Mouse (Mus musculus) ES-CJ7 (cell line): ENCODE results near the gene Hist1h3c.
"Not testable (repeated sequence)": the region's sequence is repeated elsewhere in the genome, so short reads cannot be mapped to it uniquely, and the experiment has no call there.

Experiments
- DNase-seq: peaks from one replicate; pipeline ENCODE4 v3.0.0; 2011; ENCODE audit warnings: low read depth, low spot score

Hist1h3c gene

DNA sequence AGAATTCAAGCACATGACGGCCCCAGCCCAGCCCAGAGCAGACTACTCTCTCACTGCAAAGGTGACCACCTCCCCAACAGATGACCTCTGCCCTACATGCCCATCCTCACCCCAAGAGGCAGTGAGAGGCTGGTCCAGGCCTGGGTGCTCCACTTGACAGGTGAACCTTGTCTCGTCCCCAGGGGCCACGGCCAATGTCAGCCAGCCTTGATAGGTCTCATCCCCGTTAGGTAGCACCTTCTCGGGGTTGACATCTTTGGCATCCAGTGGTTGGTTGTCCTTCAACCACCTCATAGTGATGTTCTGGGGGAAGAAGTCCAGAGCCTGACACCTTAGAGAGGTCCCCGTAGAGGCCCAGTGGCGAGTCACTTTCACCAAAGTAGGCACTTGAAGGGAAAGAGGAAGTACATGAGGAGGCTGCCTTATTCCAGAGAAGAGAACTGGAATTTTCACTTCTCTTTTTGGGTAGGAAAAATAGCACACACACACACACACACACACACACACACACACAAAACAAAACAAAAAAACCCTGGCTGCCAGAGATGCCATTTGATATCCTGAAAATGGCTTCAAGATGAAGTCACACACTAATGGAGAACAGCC is 39.5 kb downstream of the Hist1h3c start:
- DNase-seq = no peak

DNA sequence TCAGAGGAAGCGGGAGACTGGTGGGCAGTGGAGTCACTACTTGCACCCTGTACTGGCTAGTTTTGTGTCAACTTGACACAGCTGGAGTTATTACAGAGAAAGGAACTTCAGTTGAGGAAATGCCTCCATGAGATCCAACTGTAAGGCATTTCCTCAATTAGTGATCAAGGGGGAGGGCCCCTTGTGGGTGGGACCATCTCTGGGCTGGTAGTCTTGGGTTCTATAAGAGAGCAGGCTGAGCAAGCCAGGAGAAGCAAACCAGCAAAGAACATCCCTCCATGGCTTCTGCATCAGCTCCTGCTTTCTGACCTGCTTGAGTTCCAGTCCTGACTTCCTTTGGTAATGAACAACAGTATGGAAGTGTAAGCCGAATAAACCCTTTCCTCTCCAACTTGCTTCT is 42.6 kb downstream of the Hist1h3c start:
- DNase-seq = not testable (repeated sequence)

GRCm38 (mm10) chr13:23702220-23702619 is 43.2 kb downstream of the Hist1h3c start:
- no peak for DNase-seq

DNA sequence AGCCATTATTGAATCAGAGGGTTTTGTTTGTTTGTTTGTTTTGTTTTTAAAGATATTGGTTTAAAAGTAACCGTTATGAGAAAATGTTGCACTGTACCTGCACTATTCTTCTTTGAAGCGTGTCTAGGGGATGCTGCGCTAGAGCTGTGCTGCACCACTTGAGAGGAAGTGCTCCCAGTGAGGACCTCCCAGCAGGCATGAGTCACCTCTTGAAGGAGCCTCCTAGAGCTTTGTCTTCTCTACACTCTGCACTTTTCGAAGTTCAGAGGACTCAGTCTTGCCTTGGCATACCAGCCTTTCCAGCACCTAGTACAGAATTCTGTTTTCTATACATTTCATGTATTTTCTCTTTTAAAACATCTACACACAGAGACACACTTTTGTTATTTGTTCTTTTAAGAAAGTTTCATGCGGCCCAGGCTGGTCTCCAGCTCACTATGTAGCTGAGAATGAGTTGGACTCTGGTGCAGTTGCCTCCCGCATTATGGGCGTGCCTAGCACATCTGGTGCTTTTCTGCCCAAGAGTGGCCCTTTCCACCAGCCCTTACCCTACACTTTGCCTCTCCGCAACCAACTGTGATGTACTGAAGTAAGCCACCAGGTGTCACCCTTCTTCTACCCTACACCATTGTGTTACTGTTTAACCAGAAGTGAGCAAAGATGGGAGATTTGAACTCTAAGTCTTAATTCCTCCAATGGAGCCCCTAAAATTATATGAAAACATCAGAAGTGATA is 44.4 kb downstream of the Hist1h3c start:
- peak; percentile 90 for DNase-seq

GRCm38 (mm10) chr13:23699767-23700166 is 45.6 kb downstream of the Hist1h3c start:
- no peak for DNase-seq

- DNase-seq = no peak
Observed at GRCm38 (mm10) chr13:23698996-23699395, 46.4 kb downstream of the Hist1h3c start.

- DNase-seq = peak; percentile 98
Observed at GRCm38 (mm10) chr13:23698300-23698693, 47.1 kb downstream of the Hist1h3c start, which contains the start of gene Hist1h4c. Gene Hist1h4c (minus strand): TSS chr13:23698454.

GRCm38 (mm10) chr13:23697491-23698299 is 47.7 kb downstream of the Hist1h3c start:
- peak; percentile 82 for DNase-seq

- DNase-seq = peak; percentile 65
Observed at GRCm38 (mm10) chr13:23696061-23696474, 49.3 kb downstream of the Hist1h3c start.

DNA sequence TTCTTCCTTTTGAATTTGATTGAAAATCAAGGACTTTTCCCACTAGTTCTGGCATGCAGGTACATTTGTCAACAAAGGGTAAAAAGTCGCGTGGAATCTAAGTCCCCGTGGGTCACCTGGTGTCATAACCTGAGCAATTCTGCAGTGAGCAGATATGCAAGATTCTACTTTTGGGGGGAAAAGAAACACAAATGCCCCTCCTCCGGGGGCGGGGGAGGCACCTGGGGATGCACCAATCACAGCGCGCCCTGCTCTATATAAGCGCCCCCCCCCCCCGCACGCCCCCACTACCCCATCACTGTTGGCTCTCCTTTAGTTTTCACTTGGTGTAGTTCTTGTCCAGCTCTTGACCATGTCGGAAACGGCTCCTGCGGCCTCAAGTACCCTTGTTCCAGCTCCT is 49.9 kb downstream of the Hist1h3c start, which contains the start of gene Hist1h1t:
Gene Hist1h1t (plus strand): TSS at position 301 of the 400 bp plus-strand sequence.
- no peak for DNase-seq
